Mouse (Mus musculus) right cerebral cortex, postnatal 4 days (tissue): ENCODE data around the gene Kpnb1.
A peak's percentile ranks its signal among the peaks of the same experiment; 100 is the strongest.

ENCODE experiments used
- DNase-seq: peaks from one replicate; pipeline ENCODE4 v3.0.0-alpha.2; 2022

The Kpnb1 gene

GRCm38 (mm10) chr11:97140811-97141210 is 46.9 kb downstream of the Kpnb1 start:
- DNase-seq = no peak

- DNase-seq = no peak
Measured at GRCm38 (mm10) chr11:97139256-97139655, 48.4 kb downstream of the Kpnb1 start.

- DNase-seq = peak; percentile 53
Measured at GRCm38 (mm10) chr11:97138554-97139226, 49.0 kb downstream of the Kpnb1 start.

GRCm38 (mm10) chr11:97133270-97133669 is 54.4 kb downstream of the Kpnb1 start:
- DNase-seq = no peak

- no peak for DNase-seq
Measured at GRCm38 (mm10) chr11:97132185-97132584, 55.5 kb downstream of the Kpnb1 start.

DNA sequence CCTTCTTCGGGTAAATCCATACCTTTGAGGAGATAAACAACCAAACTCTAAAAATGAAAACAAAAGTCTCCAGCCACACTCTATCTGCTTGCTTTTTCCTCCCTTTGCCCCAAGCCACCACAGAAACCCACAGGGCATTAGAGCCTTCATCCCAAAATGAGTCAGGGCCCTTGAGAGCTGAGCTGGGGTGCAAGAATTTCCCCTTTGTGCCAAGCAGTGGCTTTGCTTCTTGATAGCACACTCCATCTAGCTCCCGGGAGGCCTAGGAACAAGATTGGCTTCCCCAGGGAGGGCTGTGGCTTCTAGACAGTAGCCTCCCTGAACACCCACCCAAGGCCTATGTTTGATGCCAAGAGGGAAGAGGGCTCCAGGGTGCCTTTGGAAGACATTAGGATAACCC is 56.0 kb downstream of the Kpnb1 start:
- no peak for DNase-seq

DNA sequence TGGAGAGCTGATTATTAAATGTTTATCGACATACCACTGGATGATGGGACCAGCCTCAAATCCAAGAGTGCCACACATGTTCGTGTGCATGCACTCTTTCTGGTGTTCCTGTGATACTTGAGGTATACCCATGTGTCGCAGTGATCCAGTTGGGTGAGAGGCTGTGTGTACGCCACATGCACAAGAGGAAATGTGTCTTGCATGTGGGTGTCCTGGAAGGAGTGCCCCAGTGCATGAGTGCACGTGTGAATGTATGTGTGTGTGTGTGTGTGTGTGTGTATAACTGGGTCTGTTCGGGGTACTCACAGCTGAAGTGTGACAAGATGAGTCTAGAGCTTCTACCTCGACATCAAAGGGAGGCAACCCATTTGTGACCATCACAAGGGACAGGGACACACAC is 57.4 kb downstream of the Kpnb1 start:
- no peak for DNase-seq

- no peak for DNase-seq
Measured at GRCm38 (mm10) chr11:97128956-97129355, 58.7 kb downstream of the Kpnb1 start.

DNA sequence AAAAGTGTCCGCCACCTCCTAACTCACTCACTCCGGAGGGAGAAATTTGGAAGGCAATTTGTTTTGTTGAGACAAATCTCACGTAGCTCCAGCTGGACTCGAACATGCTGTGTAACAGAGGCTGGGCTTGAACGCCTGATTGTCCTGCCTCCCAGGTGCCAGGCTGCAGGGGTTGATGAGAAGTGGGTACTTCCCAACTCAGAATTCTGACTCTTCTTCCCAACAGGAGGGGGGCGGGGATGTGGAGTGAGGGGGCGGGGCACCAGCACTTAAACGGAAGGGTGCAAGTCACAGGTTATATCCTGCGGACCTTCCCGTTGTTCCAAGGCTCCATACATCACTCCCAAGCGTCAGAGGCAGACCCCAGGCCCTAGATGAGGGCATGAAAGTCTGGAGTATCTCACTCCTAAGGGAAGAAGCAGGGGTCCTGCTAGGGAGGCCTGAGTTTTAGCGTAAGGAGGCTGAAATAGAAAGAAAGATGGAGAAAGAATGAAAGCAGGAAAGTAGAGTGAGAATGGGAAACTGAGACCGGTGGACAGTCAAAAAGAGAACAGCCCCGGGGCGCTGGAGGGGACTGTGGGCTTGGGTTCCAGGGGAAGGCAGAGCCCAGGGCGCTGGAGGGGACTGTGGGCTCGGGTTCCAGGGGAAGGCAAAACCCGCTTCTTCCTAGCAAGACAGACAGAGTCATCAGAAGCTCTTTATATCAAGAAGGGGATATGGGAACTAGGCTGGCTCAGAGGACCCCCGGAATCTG is 60.0 kb downstream of the Kpnb1 start:
- DNase-seq = no peak

GRCm38 (mm10) chr11:97126645-97127468 is 60.8 kb downstream of the Kpnb1 start:
- DNase-seq = no peak

DNA sequence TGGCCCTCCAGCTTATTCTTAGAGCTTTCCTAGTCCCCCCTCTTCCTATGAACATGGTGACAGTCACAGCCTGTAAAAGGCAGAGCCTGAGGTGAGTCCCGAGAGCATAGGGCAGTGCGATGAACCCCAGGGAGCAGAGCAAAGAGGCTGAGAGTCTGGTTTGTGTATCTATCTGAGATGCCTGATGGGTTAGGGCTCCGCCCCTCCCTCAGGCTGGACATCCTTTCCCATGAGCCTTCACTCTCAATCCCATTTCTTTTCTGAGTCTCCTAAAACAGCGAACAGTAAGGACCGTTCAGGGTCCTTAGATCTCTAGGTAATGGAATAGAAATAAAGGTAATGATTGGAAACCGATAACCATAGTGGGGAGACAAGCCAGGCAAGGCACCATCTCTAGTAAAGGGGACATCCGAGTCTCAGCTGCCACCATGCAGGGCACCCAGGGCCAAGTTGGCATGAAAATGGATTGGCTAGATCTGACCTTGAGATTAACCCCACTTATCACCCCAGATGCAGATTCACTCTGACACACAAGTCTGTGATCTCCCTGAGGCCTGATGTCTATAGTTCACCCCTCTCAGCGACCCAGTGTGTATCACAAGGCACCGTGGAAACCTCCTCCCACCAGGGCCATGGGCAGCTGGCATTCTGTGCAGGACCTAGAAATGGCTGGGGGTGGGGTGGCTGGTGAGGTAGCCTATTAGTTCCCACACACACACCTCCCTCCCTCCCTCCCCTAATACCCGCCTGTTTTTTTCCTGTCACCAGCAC is 63.2 kb downstream of the Kpnb1 start:
- no peak for DNase-seq

- no peak for DNase-seq
Measured at GRCm38 (mm10) chr11:97123282-97123890, 64.3 kb downstream of the Kpnb1 start.

- no peak for DNase-seq
Measured at GRCm38 (mm10) chr11:97120641-97121040, 67.0 kb downstream of the Kpnb1 start.

- no peak for DNase-seq
Measured at GRCm38 (mm10) chr11:97120221-97120620, 67.5 kb downstream of the Kpnb1 start.

DNA sequence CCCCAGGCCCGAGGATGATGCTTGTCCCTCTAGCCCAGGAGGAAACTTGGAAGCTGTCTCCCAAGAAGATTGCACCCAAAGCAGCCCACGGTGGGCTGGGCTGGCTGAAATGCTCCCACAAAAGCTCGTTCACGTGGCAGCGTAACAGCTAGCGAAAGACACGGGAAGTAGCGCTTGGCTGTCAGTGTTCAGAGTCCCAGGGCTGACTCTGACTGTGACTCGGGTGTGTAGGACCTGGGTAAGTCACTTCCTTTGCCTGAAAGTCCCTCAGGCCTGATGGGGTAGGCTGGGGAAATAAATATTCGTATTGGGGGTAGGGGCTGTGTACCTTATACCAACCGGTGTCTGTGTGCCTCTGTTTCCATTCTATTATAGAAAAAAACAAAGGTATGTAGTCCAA is 71.9 kb downstream of the Kpnb1 start:
- DNase-seq = no peak

GRCm38 (mm10) chr11:97114671-97115601 is 72.7 kb downstream of the Kpnb1 start, which contains the start of gene Tbx21:
TSS of gene Tbx21 (minus strand) at chr11:97115331.
- no peak for DNase-seq

- DNase-seq = no peak
Measured at GRCm38 (mm10) chr11:97112519-97113125, 75.1 kb downstream of the Kpnb1 start.
